Mouse (Mus musculus) cerebellum, adult (tissue): Measurements from ENCODE around the gene Zxdc.

Source experiments
- ATAC-seq: cut with Nextera tagmentation; 2 replicates; pipeline ENCODE4 v1.9.2; 2017; ENCODE audit warnings: mild to moderate bottlenecking, moderate library complexity, mixed read lengths; ENCODE audit not compliant: insufficient number of reproducible peaks, low FRiP score, low TSS enrichment

Gene Zxdc

GRCm38 (mm10) chr6:90369725-90370553 lies 647 bp downstream of the Zxdc start:
- peak; percentile 26 for ATAC-seq

GRCm38 (mm10) chr6:90374647-90375046 lies 5.4 kb downstream of the Zxdc start:
- ATAC-seq: no peak

DNA sequence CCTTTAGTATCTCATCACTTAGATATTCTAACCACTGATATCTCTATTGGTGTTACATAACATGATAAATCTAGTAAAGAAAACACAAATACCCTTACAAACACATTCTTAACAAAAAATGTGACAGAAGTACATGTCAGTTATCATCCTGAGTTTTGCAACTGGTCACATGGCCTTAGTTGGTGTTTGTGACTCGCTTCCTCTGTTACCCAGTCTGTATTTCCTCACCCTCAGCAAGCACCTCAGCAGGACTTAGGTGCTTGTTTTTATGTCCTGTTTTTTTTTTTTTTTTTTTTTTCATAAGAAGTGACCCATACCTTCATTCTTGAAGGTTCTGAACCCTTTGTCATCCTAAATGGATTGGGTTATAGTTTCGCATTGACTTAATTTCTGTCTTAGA lies 8.4 kb downstream of the Zxdc start:
- ATAC-seq: no peak

GRCm38 (mm10) chr6:90381465-90381864 lies 12.2 kb downstream of the Zxdc start:
- ATAC-seq: no peak

DNA sequence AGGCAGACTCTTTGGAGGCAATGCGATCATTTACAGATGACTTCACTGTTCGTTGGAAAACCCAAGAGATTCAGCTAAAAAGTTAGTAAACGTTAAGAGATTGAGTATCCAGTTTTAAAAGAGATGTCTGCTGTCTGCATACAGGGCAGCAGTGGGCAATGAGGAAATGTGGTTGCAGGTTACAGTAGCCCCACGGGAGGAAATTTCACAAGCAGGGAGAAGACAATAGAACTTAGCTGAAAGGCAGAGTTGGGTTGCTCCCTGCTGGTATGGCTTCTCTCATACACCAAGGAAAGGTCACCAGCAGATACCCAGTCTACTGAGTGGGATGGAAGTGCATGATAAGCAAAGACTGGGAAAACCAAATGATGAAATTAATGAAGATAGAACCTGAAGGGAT lies 21.3 kb downstream of the Zxdc start:
- no peak for ATAC-seq

GRCm38 (mm10) chr6:90393948-90394347 lies 24.7 kb downstream of the Zxdc start:
- no peak for ATAC-seq

DNA sequence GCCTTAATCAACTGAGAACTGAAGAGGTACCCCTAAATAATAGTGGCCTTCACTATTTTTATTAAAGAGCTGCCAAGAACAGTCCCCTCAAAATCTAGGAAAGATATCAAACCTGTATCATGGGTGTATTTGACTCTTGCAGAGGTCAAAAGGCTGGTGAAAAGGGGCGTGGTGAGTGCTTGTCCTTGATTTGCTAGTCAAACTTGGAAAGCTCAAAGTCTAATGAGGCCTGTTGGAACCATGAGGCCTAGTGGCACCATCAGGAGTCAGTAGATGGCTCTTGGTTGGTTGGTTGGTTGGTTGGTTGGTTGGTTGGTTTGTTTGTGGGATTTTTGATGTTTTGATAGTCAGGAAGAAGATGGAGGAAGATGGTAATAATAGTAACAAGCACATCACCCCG lies 26.5 kb downstream of the Zxdc start:
- ATAC-seq: no peak

- ATAC-seq: no peak
Observed at GRCm38 (mm10) chr6:90397291-90397690, 28.0 kb downstream of the Zxdc start.

DNA sequence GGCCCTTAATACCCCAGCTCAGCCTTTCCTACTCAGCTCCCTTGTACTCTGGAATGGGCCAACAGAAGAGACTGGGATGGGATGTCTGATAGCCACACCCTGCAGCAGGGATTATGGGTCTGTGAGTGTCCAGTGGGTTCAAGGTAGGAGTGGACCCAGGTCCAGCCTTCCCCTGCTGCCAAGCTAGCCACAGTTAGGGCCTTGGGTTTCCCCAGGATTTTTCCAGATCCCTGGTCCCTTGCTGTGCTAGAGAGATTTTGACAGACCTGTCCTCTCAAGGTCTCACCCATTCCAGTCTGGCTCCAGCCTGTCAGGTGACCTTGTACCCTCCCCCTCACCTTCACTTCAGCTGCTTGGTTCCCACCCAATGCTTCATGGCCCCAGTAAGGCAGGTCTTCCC lies 39.3 kb downstream of the Zxdc start:
- ATAC-seq: no peak

DNA sequence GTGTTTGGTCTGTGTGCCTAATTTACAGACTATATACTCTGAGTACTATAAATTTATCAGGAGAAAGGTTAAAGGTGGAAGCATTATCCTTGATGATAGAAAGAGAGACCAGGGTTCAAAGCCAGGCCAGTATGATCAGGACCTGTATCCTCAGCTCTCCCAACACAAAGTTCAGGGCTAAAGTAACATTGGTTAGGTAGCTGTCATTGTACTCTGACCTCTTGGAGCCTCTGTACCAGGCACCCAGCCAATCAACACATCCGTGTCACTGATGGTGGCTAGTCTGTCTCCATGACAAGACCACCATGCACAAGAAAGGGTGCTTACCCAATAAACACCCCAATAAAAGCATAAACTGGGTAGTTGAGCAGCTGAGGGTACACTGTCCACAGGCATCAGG lies 41.7 kb downstream of the Zxdc start:
- no peak for ATAC-seq

- ATAC-seq: no peak
Observed at GRCm38 (mm10) chr6:90411926-90412325, 42.6 kb downstream of the Zxdc start.

DNA sequence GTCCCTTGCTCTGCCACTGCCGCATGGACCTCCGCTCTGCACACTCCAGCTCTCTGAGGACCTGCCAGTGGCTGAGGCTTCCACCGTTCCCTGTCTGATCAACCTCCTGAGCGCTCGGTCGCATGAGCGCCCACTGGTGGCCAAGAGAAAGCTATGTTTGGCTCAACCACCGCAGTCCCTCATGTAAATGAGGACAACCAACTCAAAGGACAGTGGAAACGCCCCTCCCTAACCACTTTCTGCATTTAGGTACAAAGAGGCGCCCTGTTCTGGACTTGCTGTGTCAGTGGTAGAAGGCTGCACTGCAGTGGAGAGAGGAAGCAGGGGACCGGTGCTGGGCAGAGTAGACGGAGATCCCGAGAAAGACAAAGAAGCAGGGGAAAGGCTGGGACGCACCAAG lies 53.3 kb downstream of the Zxdc start:
- ATAC-seq: peak; percentile 89

DNA sequence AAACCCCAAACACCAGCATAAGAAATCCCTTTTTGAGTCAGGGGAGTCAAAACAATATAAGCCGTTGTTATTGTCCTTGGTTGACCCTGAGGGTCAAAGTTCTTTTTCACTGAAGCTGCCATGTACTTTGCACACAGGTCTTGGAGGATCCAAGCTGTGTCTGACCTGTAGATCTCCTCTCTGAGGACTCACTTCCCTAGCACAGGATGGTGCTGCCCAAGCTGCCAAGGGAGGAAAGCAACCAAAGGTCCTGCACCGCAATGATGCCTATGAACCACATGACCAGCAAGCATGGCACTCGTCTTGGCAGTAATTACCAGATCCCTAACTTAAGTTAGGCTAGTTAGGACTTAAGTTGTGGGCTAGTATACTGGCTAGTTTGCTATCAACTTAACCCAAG lies 56.1 kb downstream of the Zxdc start:
- ATAC-seq: no peak

- ATAC-seq: no peak
Observed at GRCm38 (mm10) chr6:90426003-90426402, 56.7 kb downstream of the Zxdc start.

DNA sequence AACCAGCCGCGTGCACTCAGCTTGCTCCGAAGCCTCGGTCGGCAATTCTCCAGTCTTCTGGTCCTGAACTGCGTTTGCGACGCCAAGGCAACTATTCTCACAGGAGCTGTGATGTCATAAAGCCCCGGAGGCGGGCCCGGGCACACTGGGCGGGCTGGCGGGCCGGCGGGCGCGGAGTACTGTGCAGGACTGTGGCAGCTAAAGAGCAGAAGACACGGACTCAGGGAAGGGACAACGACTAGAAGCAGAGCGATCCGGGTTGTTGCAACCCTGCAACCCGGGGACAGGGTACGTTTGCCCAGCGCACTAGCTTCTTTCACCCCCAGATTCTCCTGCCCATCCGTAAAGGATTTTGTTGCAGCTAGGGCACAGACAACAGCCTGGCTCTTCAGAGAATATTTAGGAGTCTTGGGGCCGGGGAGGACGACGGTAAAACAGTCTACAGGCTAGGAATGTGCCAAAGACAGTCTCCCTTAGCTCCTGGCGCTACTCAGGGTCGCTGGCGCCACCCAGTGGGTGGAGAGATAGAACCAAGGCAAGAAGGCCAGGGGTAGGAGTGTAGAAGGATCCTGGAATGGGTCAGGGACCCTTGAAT lies 59.2 kb downstream of the Zxdc start, which contains the start of gene Cfap100:
Cfap100 (minus strand) TSS at position 418 of the 595 bp plus-strand sequence.
- ATAC-seq: peak; percentile 78

- no peak for ATAC-seq
Observed at GRCm38 (mm10) chr6:90429911-90430310, 60.6 kb downstream of the Zxdc start.

DNA sequence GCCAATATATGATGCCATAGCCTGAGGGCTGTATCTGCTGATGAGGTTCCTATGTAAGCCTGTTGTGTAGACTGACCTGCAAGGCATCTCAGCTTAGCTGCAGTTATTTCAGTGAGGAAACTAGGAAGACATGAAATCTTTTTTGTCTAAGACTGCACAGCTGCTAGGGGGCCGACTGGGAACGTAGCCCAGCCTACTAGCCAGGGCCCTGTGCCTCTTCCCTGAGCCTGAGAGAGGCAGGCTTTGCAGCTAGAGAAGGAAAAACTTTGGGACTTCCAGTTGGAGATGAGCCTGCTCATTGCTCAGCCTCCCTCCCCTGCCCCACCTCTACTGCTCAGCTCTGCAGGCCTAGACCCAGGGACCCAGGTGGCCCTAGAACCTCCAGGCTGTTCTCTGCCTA lies 62.2 kb downstream of the Zxdc start:
- ATAC-seq: no peak

- no peak for ATAC-seq
Observed at GRCm38 (mm10) chr6:90434687-90435086, 65.4 kb downstream of the Zxdc start.

DNA sequence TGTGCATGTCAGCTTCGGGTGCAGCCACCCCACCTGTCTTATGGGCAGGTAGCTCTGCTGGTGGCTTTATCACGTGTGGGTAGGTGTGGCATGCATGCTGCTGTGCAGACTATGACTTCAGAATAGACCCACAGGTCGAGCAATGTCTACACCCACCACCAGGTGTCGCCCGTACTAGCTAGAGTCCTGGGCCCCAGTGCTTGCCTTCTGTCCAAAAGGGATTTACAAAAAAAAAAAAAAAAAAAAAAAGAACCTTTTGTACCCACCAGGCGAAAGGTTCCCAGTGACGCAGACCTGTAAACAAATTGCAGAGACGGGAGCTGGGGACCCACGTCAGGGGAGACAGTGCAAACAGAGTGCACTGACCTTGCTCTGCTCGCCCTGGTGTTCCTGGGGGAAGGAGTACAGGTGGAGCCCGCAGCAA lies 65.9 kb downstream of the Zxdc start:
- ATAC-seq: peak; percentile 68

GRCm38 (mm10) chr6:90436192-90436907 lies 67.1 kb downstream of the Zxdc start:
- ATAC-seq: no peak

DNA sequence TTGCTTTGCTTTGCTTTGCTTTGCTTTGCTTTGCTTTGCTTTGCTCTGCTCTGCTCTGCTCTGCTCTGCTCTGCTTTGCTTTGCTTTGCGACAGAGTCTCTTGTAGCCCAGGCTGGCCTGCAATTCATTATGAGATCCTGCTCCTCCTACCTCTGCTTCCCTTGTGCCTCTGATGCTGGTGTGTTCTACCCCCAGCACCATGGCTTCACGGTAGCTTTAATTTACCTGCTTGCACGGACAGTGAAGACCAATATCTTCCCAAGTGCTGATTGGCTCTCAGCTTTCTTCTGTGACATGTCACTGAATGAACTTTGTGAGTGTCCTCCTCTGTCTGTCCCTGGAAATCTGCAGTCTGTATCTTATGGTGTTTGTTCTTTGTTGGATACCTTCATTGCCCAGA lies 67.7 kb downstream of the Zxdc start:
- no peak for ATAC-seq
